Mouse (Mus musculus) heart, postnatal 10 days (tissue): Measurements from ENCODE around the gene 4933430I17Rik. TPM values are rescaled to one million over a fixed set of nuclear protein-coding genes. Genes with fewer than 3 reads are reported as not detected.
A peak's percentile ranks its signal among the peaks of the same experiment; 100 is the strongest.
"Not testable (repeated sequence)": the region's sequence is repeated elsewhere in the genome, so short reads cannot be mapped to it uniquely, and the experiment has no call there.

Source experiments
- DNase-seq, 2 experiments: peaks; one replicate each; pipeline ENCODE4 v3.0.0; 2021
- intact Hi-C: fragments of 180-260 bp; cut with DNase I; formaldehyde crosslinking; loops from one replicate; pipeline ENCODE4 v1.15.1; 2025
- total RNA-seq, 2 experiments: library from RNA; stranded (reverse); gene quantifications; 2 replicates each; pipeline ENCODE4 v1.2.3; 2021

The 4933430I17Rik gene
- total RNA-seq, 2 experiments from 2014 or later = 0.22 to 0.34 TPM

- no peak for DNase-seq
- intact Hi-C loops = no loop called here
These were observed 65.7 kb downstream of the 4933430I17Rik start for GRCm38 (mm10) chr4:62590878-62591277.

GRCm38 (mm10) chr4:62591326-62591725 lies 66.2 kb downstream of the 4933430I17Rik start:
- intact Hi-C loops = no loop called here
- DNase-seq = peak; percentile 77 to 79

- intact Hi-C loops, DNase-seq: not testable (repeated sequence)
These were observed 68.5 kb downstream of the 4933430I17Rik start for GRCm38 (mm10) chr4:62593546-62594240.

- intact Hi-C loops = no loop called here
- no peak for DNase-seq
These were observed 69.3 kb downstream of the 4933430I17Rik start for GRCm38 (mm10) chr4:62594442-62594841.

- peak; percentile 59 to 69 for DNase-seq
- intact Hi-C loops = no loop called here
These were observed 70.9 kb downstream of the 4933430I17Rik start for GRCm38 (mm10) chr4:62596051-62596450.

Other genes starting within 250 kb of the 4933430I17Rik start
- gene Fkbp15, start 164.8 kb upstream of the 4933430I17Rik start, total RNA-seq = 10 to 100 TPM; 25.5 to 25.8 TPM
- 10 to 100 TPM; 31.3 to 31.8 TPM for gene Slc31a1, start 164.6 kb upstream of the 4933430I17Rik start, total RNA-seq
- 10 to 100 TPM; 47.3 to 58.5 TPM for gene Cdc26, start 116.7 kb upstream of the 4933430I17Rik start, total RNA-seq
- 10 to 100 TPM; 10.9 to 11.5 TPM for gene Prpf4, start 116.6 kb upstream of the 4933430I17Rik start, total RNA-seq
- gene Rnf183, start 90.1 kb upstream of the 4933430I17Rik start, total RNA-seq = not detected
- gene Wdr31, start 54.5 kb upstream of the 4933430I17Rik start, total RNA-seq = 1 to 10 TPM in 1 of 2 experiments, under 1 TPM in 1; 0.89 to 1.0 TPM
- gene Bspry, start 45.3 kb upstream of the 4933430I17Rik start, total RNA-seq = under 1 TPM in 1 of 2 experiments, not detected in 1; 0.19 TPM
- gene Hdhd3, start 21.9 kb upstream of the 4933430I17Rik start, total RNA-seq = 1 to 10 TPM; 6.1 to 6.4 TPM
- gene Alad, start 5.5 kb upstream of the 4933430I17Rik start, total RNA-seq = 10 to 100 TPM; 61.1 to 65.2 TPM
- 10 to 100 TPM; 23.4 to 24.4 TPM for gene Pole3, start 301 bp upstream of the 4933430I17Rik start, total RNA-seq
- gene Rgs3, start 34.5 kb downstream of the 4933430I17Rik start, total RNA-seq = 10 to 100 TPM; 51.1 to 60.0 TPM